Mouse (Mus musculus) ES-Bruce4 (cell line): Measurements from ENCODE around the gene Rpl9-ps6.

Source experiments
- CTCF ChIP-seq: IDR thresholded peaks from one replicate; pipeline ENCODE4 v1.8.1; 2011; ENCODE audit warnings: low read depth, low read length
- EP300 ChIP-seq: IDR thresholded peaks from 2 replicates; pipeline ENCODE4 v1.6.1; 2011; ENCODE audit warnings: low read depth, low read length; ENCODE audit not compliant: insufficient read depth
- POLR2A ChIP-seq: IDR thresholded peaks from one replicate; pipeline ENCODE4 v1.8.1; 2011; ENCODE audit warnings: low read length; ENCODE audit not compliant: insufficient read depth

DNA sequence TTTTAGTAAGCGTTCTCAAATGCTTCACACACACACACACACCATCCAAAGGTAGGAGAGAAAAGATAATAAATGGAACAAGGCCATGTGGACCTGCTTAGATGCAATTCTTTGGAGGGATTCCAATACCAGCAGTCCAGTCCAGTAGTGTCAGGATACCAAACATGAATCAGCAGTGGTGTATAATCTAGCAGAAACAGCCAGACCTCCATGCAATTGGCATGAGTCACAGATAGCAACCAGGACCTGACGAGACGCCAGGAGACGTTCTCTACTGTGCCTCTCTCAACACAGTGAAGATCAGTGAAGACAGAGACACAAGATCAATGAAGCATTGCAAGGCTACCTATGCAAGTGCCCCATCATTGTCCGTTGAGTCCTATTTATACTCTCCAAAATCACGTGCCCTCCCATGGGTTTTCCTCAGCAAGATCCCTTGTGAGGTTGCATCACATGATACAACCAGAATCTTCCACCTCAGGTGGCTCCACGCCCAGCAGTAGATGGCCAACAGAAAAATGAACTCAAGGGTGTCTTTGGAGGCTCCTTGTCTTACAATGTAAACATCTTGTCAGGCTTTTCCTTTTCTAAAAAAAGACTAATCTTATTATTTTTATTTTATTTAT lies 49.6 kb downstream of the Rpl9-ps6 start:
- no peak for TF ChIP-seq POLR2A
- TF ChIP-seq CTCF = no peak
- TF ChIP-seq EP300 = no peak
